Mouse (Mus musculus) bone marrow, adult 2 months (tissue): ENCODE results near the gene Igfbp2.

Source experiments
- CTCF ChIP-seq: fragments of 200-500 bp; IDR thresholded peaks from 2 replicates; pipeline ENCODE4 v1.5.1; 2011; ENCODE audit warnings: low read length, control low read depth; ENCODE audit not compliant: control insufficient read depth, insufficient read depth
- POLR2A ChIP-seq: fragments of 200-500 bp; IDR thresholded peaks from 2 replicates; pipeline ENCODE4 v1.6.1; 2011; ENCODE audit warnings: low read depth, mild to moderate bottlenecking, control low read depth, low read length, borderline replicate concordance; ENCODE audit not compliant: control insufficient read depth

DNA sequence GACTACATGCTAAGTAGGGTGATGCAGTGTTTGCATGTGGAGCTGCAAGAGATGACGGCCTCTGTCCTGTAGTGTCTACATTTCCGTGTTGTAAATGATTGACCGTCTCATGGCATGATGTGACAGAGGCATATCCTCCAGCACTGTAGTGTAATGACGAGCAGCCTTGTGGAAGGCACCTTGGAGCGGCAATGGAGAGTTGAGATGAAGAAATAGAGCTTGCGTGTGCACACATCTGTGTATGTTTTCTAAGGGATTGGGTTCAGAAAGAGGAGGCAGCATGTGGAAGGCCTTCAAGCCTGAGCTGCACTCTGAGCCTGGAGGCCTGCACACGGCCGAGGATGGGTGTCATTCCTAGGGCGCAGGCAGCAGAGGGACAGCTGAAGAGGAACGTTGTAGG is 31.4 kb downstream of the Igfbp2 start:
- no peak for TF ChIP-seq CTCF
- no peak for TF ChIP-seq POLR2A
